Mouse (Mus musculus) large intestine, adult 2 months (tissue): Measurements from ENCODE around the gene Gopc. TPM values are rescaled to one million over a fixed set of nuclear protein-coding genes. Genes with fewer than 3 reads are reported as not detected.

Experiments used
- DNase-seq: peaks from one replicate; pipeline ENCODE4 v3.0.0-alpha.2; 2012; ENCODE audit warnings: low read depth, low spot score
- WGBS: fragments of 180-500 bp; shearing (Covaris S2); methylation state at CpG from one replicate; pipeline ENCODE4 v1.1.7; 2018; 5-methylcytosine and 5-hydroxymethylcytosine counted together
- polyA plus RNA-seq: library from polyadenylated mRNA; depleted of rRNA; stranded (reverse); fragments of >200 nt; gene quantifications from 2 replicates; pipeline ENCODE4 v1.2.3, GENCODE M21; 2012; rRNA removed

Gene Gopc
- 2.3 and 3.5 TPM in 2 replicates for polyA plus RNA-seq

- WGBS = under 1% methylated on average over 71 of the region's 71 CpGs
Observed at GRCm38 (mm10) chr10:52381845-52382591, at the start of gene Gopc. Gene Gopc, minus strand, starts transcription at chr10:52382124.

GRCm38 (mm10) chr10:52430953-52431352 lies 49.0 kb upstream of the Gopc start:
- no peak for DNase-seq
- WGBS = 82% methylated on average over 1 of the region's 1 CpGs

More at GRCm38 (mm10) chr10:52381845-52382591, at the start of gene Gopc:
- peak; percentile 86 for DNase-seq

GRCm38 (mm10) chr10:52427634-52428415 lies 45.9 kb upstream of the Gopc start:
- 34% methylated on average over 2 of the region's 2 CpGs for WGBS
- DNase-seq = no peak

GRCm38 (mm10) chr10:52426314-52426980 lies 44.5 kb upstream of the Gopc start:
- WGBS = 30% methylated on average over 7 of the region's 7 CpGs
- no peak for DNase-seq

GRCm38 (mm10) chr10:52423097-52423496 lies 41.2 kb upstream of the Gopc start:
- DNase-seq = no peak
- WGBS = 58% methylated on average over 2 of the region's 2 CpGs

GRCm38 (mm10) chr10:52421716-52422115 lies 39.8 kb upstream of the Gopc start:
- no peak for DNase-seq
- 70% methylated on average over 6 of the region's 6 CpGs for WGBS

- 47% methylated on average over 1 of the region's 1 CpGs for WGBS
- DNase-seq = no peak
Observed at GRCm38 (mm10) chr10:52420526-52420925, 38.6 kb upstream of the Gopc start.

- 20% methylated on average over 4 of the region's 4 CpGs for WGBS
- DNase-seq = peak; percentile 61
Observed at GRCm38 (mm10) chr10:52419402-52419801, 37.5 kb upstream of the Gopc start.

GRCm38 (mm10) chr10:52418931-52419330 lies 37.0 kb upstream of the Gopc start:
- 4% methylated on average over 5 of the region's 5 CpGs for WGBS
- DNase-seq = no peak

- under 1% methylated on average over 39 of the region's 39 CpGs for WGBS
- DNase-seq = no peak
Observed at GRCm38 (mm10) chr10:52417998-52418860, 36.3 kb upstream of the Gopc start.

- DNase-seq = peak; percentile 76
- under 1% methylated on average over 77 of the region's 79 CpGs for WGBS
Observed at GRCm38 (mm10) chr10:52417299-52417997, 35.5 kb upstream of the Gopc start, which contains the start of gene Nus1. Gene Nus1, plus strand, starts transcription at chr10:52417547.

- DNase-seq = no peak
- WGBS = 6% methylated on average over 2 of the region's 2 CpGs
Observed at GRCm38 (mm10) chr10:52416458-52416857, 34.5 kb upstream of the Gopc start.

GRCm38 (mm10) chr10:52415020-52415419 lies 33.1 kb upstream of the Gopc start:
- whole genome bisulfite sequencing = 91% methylated on average over 2 of the region's 2 CpGs
- DNase-seq = no peak

- 89% methylated on average over 2 of the region's 2 CpGs for WGBS
- no peak for DNase-seq
Observed at GRCm38 (mm10) chr10:52407526-52407925, 25.6 kb upstream of the Gopc start.

- no peak for DNase-seq
- 80% methylated on average over 13 of the region's 13 CpGs for WGBS
Observed at GRCm38 (mm10) chr10:52405160-52405559, 23.2 kb upstream of the Gopc start.

- 64% methylated on average over 3 of the region's 3 CpGs for WGBS
- no peak for DNase-seq
Observed at GRCm38 (mm10) chr10:52399722-52400121, 17.8 kb upstream of the Gopc start.

- DNase-seq = no peak
- 75% methylated on average over 2 of the region's 2 CpGs for WGBS
Observed at GRCm38 (mm10) chr10:52398715-52399114, 16.8 kb upstream of the Gopc start.

- 91% methylated on average over 3 of the region's 3 CpGs for WGBS
- no peak for DNase-seq
Observed at GRCm38 (mm10) chr10:52396647-52397046, 14.7 kb upstream of the Gopc start.

GRCm38 (mm10) chr10:52391208-52391607 lies 9.3 kb upstream of the Gopc start:
- WGBS = 58% methylated on average over 2 of the region's 2 CpGs

More at GRCm38 (mm10) chr10:52391208-52391607, 9.3 kb upstream of the Gopc start:
- DNase-seq = no peak
